Mouse (Mus musculus) MEL-GATA-1-ER (cell line): ENCODE measurements around the gene Gdf15.
A peak's percentile ranks its signal among the peaks of the same experiment; 100 is the strongest.

Experiments
- DNase-seq: peaks from one replicate; pipeline ENCODE4 v3.0.0-alpha.2; 2012; ENCODE audit warnings: low read depth; ENCODE audit errors: extremely low read depth

Gdf15 gene

DNA sequence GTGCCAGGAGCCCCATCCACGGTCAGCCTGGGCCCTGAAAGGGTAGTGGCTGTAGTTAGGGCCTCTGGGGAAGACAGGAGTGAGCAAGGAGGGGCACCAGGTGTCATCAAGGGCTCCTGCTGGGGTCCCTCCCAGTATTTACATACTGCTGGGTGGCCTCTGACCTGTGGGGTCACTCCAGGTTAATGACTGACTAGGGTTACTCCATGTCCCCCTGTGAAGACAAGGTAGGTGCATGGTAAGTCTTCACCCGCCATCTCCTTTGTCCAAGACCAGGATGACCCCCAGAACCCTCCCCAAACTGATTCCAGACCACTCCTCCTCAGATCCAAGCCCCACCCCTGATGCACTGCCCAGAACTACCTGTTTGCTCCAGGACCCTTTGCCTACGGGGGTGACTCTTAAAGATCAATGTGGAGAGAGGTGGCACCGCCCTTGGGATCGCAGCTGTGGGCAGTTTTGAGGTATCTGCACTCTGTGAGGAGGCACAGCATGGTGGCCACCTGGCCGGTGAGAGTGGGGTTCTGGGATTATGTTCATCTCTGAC lies at the start of gene Gdf15:
Gene Gdf15, minus strand, starts transcription at position 111 of the 547 bp plus-strand sequence.
- DNase-seq = no peak

- no peak for DNase-seq
These were observed 49.2 kb upstream of the Gdf15 start for GRCm38 (mm10) chr8:70681410-70681809.

GRCm38 (mm10) chr8:70680039-70680438 lies 47.8 kb upstream of the Gdf15 start:
- DNase-seq = no peak

DNA sequence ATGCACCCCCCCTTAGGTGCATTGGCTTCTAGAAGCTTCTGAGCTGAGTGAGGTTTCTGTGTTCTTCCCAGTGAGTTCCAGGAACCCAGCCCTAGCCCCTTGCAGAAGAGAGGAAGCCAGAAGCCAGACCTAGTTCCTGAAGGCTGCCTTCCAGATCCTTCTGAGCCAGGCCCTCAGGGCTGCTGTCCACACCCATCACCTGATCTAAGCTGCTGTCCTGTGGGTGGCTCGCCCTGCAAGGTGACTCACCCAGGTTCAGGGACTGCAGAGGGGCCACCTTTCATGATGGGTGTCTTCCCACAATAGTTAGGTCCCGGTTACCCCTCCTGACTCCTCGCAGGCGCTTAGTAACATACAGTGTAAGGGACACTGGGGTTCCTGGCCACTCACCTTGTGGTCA lies 47.1 kb upstream of the Gdf15 start:
- no peak for DNase-seq

GRCm38 (mm10) chr8:70678679-70679078 lies 46.4 kb upstream of the Gdf15 start:
- no peak for DNase-seq

- no peak for DNase-seq
These were observed 45.3 kb upstream of the Gdf15 start for GRCm38 (mm10) chr8:70677451-70678080.

- no peak for DNase-seq
These were observed 43.1 kb upstream of the Gdf15 start for GRCm38 (mm10) chr8:70675336-70675735.

DNA sequence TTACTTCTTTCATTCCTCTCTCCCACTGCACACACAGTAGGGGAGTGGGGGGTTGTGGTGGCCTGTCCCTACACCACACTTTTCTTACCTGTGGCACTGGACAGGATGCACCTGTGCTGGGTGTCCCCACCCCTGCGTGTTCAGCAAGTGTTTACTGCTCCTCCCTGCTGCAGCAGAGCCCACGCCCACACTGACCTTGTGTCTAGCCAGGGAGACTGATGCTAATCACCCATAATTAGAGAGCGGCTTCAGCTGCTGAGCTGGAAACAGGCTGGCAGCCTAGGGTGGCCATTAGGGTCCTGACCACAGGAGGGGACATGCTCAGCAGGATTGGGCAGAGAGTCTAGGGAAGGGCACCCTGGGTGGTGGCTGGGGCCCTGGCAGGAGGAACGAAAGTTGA lies 42.5 kb upstream of the Gdf15 start:
- no peak for DNase-seq

GRCm38 (mm10) chr8:70674109-70674508 lies 41.9 kb upstream of the Gdf15 start:
- no peak for DNase-seq

DNA sequence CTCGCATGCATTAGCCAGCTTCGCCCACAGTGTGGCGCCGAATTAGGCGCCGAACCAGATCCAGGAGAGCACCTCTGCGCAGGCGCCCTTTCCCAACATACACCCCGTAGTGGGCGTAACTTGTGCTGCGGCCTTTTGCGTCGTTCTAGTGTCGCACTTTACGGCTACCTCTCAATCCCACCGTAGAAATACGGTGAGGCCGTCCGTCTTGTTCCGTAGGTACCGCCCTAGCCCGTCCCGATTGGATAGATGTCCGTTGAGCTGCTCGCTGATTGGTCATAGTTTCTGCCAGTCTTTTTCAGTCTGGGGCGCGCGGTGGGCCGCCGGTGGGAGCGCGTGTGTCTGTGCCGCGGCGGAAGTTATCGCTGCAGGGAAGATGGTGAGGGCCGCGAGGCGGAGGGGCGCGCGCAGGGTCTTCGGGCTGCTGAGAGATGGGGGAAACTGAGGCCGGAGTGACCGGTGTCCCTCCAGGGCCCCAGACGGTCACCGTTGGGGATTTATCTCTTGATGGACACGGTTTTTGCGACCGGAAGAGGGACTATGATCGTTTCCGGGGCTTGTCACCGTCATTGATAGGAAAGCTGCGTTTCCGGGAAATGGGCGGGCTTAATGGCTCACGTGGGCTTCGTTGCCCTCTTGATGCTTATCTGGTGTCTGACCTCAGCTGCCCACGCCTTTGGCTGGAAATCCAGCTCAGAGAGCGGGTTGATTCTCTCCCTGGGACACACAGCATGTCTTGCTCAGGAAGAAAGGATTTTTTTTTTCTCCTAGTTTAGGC lies 41.0 kb upstream of the Gdf15 start, which contains the start of gene Lsm4:
Gene Lsm4, plus strand, starts transcription at position 170 of the 778 bp plus-strand sequence.
- DNase-seq = peak; percentile 98

- DNase-seq = no peak
These were observed 40.2 kb upstream of the Gdf15 start for GRCm38 (mm10) chr8:70672325-70673078.

DNA sequence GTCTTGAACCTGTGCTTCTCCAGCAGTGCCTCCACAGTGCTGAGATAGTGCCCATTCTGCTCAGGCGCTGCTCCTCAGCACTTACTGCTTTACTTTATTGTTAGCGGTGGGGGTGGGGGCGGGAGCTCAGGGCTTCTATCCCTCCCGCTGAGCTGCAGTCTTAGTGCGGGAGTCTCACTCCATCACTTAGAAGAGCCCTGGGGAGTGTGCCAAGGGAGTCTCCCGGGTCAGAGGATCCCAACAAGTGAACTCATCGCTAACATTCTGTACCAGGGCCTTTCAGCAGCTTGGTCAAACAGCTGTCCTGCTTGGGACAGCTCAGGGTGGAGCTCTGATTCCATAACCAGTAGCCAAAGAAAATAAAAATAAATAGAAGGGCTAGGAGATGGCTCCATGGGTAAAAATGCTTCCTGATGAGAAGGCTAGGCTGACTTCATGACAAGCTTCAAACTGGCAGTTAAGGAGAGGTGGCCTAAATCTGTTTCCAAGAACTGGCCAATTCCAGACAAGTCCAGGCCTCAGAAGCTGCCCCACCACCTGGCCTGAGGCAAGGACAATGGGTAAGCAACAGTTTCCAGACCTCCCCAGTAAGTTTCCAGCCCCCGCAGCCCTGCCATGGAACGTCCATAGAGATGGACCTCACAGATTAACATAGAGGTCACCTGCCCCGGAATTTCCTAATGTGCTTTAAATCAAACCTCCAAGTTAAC lies 39.5 kb upstream of the Gdf15 start:
- no peak for DNase-seq

GRCm38 (mm10) chr8:70667071-70667470 lies 34.8 kb upstream of the Gdf15 start:
- DNase-seq = no peak

GRCm38 (mm10) chr8:70665599-70665998 lies 33.3 kb upstream of the Gdf15 start:
- DNase-seq = no peak

DNA sequence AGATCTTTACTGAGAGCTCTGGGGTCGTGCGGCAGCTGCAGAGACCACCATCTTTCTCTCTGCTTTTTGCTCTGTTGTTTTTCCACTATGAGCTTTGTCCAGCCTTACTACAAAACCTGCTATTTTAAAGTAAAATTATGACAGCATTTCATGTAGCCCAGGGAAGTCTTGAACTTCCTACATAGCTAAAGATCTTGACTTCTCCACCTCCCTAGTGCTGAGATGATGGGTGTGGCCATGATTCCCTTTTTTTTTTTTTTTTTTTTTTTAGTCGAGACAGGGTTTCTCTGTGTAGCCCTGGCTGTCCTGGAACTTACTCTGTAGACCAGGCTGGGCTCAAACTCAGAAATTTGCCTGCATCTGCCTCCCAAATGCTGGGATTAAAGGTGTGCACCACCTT lies 32.4 kb upstream of the Gdf15 start:
- DNase-seq = no peak

GRCm38 (mm10) chr8:70663691-70664090 lies 31.4 kb upstream of the Gdf15 start:
- DNase-seq = no peak

DNA sequence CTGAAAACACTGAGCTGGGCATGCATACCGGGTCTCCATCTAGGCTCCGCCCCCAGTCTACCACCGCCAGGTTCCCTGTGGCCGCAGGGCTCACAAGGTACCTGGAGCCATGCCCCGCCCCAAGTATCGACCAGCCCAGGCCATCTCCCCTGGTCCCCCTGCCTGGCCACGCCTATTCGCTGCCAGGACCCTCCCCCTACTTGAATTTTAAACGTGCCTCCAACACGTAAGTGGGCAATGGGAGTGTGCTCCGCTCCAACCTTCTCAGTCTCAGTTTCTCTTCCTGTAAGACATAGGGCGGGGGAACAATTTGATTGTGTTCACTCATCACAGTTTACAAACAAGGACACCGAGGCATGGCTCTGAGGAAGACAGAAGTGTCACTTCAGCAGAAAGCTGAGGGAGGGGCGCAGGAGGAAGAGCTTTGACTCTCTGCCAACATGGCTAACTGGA lies 28.0 kb upstream of the Gdf15 start, which contains the start of gene Pgpep1:
Gene Pgpep1, minus strand, starts transcription at position 116 of the 453 bp plus-strand sequence.
- DNase-seq = no peak

GRCm38 (mm10) chr8:70659604-70660272 lies 27.5 kb upstream of the Gdf15 start:
- DNase-seq = peak; percentile 70

GRCm38 (mm10) chr8:70658897-70659603 lies 26.8 kb upstream of the Gdf15 start:
- no peak for DNase-seq

DNA sequence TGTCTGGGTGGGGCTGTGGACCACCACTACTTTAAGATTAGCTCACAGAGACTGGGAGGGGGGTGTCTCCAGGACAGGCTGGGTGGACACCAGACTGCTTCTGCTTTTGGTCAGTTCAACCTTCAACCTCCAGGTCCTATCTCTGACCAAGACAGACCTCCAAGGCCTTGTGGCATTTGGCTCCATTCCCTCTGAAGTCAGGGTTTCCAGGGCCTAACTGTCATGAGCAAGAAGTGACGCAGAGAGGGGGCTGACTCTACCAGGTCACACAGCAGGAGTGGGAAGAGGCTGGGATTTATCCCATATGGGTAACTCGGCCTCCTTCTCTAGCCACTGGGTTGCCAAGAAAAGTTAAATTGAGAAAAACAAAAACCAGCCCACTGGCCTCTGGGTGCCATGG lies 25.5 kb upstream of the Gdf15 start:
- no peak for DNase-seq
